Mouse (Mus musculus) heart, adult 2 months (tissue): ENCODE measurements around the gene Prkd3. TPM values are rescaled to one million over a fixed set of nuclear protein-coding genes. Genes with fewer than 3 reads are reported as not detected.

Source experiments
- DNase-seq, 2 experiments: peaks; one replicate each; pipeline ENCODE4 v3.0.0; 2021
- H3K27ac ChIP-seq: fragments of 200-600 bp; 2 replicates; pipeline ENCODE4 v1.8.1; 2022
- H3K27me3 ChIP-seq: fragments of 200-500 bp; 2 replicates; pipeline ENCODE4 v1.6.1; 2012; ENCODE audit warnings: mild to moderate bottlenecking, low read length, inconsistent platforms, mixed read lengths; ENCODE audit not compliant: control insufficient read depth, insufficient read depth
- H3K36me3 ChIP-seq: fragments of 200-500 bp; 2 replicates; pipeline ENCODE4 v1.6.1; 2012; ENCODE audit warnings: low read length, inconsistent platforms; ENCODE audit not compliant: control insufficient read depth, insufficient read depth
- H3K4me1 ChIP-seq: fragments of 200-500 bp; 2 replicates; pipeline ENCODE4 v1.6.1; 2011; ENCODE audit warnings: low read length; ENCODE audit not compliant: control insufficient read depth, insufficient read depth
- H3K4me3 ChIP-seq: fragments of 200-600 bp; 2 replicates; pipeline ENCODE4 v1.8.1; 2022
- H3K79me2 ChIP-seq: fragments of 200-500 bp; replicated peaks from 2 replicates; pipeline ENCODE4 v1.6.1; 2012; ENCODE audit warnings: mild to moderate bottlenecking, inconsistent platforms, low read length, moderate library complexity, mixed read lengths; ENCODE audit not compliant: control insufficient read depth, insufficient read depth
- H3K9ac ChIP-seq: fragments of 200-500 bp; 2 replicates; pipeline ENCODE4 v1.6.1; 2012; ENCODE audit warnings: low read depth, mild to moderate bottlenecking, control low read depth, inconsistent platforms, low read length, mixed read lengths
- EP300 ChIP-seq: fragments of 200-500 bp; IDR thresholded peaks from 2 replicates; pipeline ENCODE4 v1.6.1; 2011; ENCODE audit warnings: low read depth, low read length, control low read depth; ENCODE audit not compliant: insufficient read depth
- WGBS: fragments of 180-500 bp; shearing (Covaris S2); methylation state at CpG from one replicate; pipeline ENCODE4 v1.1.7; 2018; 5-methylcytosine and 5-hydroxymethylcytosine counted together
- intact Hi-C: fragments of 180-260 bp; cut with DNase I; formaldehyde crosslinking; loops from one replicate; pipeline ENCODE4 v1.15.1; 2025
- polyA plus RNA-seq: library from polyadenylated mRNA; depleted of rRNA; stranded (reverse); fragments of >200 nt; gene quantifications from 2 replicates; pipeline ENCODE4 v1.2.3, GENCODE M21; 2012; rRNA removed
- total RNA-seq, 2 experiments: library from RNA; stranded (reverse); gene quantifications; 2 replicates each; pipeline ENCODE4 v1.2.3; 2021

The Prkd3 gene
- total and polyA plus RNA-seq, 3 experiments: 6.9 to 16.6 (median 16.3) TPM

GRCm38 (mm10) chr17:78903158-78903557, 117.5 kb downstream of the Prkd3 start:
- no peaks in the 10 kb centered on the region for H3K36me3 ChIP-seq
- TF ChIP-seq EP300: no peak
- H3K79me2 ChIP-seq: no peaks in the 10 kb centered on the region
- WGBS: 53% methylated on average over 2 of the region's 2 CpGs
- intact Hi-C loops: no loop called here
- DNase-seq: no peak
- no peaks in the 10 kb centered on the region for H3K27me3 ChIP-seq
- H3K27ac ChIP-seq: no peak overlapping the region
- H3K4me1 ChIP-seq: no peaks in the 10 kb centered on the region
- H3K9ac ChIP-seq: no peak overlapping the region
- no peak overlapping the region for H3K4me3 ChIP-seq

Other genes with a start within 250 kb of the Prkd3 start
- gene Heatr5b, start 185.5 kb downstream of the Prkd3 start, total RNA-seq: 10 to 100 TPM; 38.8 to 45.7 TPM
- gene Heatr5b, start 185.5 kb downstream of the Prkd3 start, polyA plus RNA-seq: 27.7 and 57.3 TPM in 2 replicates
- 10 to 100 TPM; 26.4 to 26.9 TPM for gene Gpatch11, start 185.2 kb downstream of the Prkd3 start, total RNA-seq
- gene Gpatch11, start 185.2 kb downstream of the Prkd3 start, polyA plus RNA-seq: 11.6 and 20.1 TPM in 2 replicates
- 1 to 10 TPM; 7.8 to 8.0 TPM for gene Eif2ak2, start 138.2 kb downstream of the Prkd3 start, total RNA-seq
- 2.7 and 4.2 TPM in 2 replicates for gene Eif2ak2, start 138.2 kb downstream of the Prkd3 start, polyA plus RNA-seq
- gene Sult6b1, start 113.8 kb downstream of the Prkd3 start, total RNA-seq: not detected
- gene Sult6b1, start 113.8 kb downstream of the Prkd3 start, polyA plus RNA-seq: 0.26 TPM in 1 of 2 replicates, not detected in the other
- 10 to 100 TPM; 54.0 to 63.4 TPM for gene Cebpzos, start 104.3 kb downstream of the Prkd3 start, total RNA-seq
- 15.3 and 32.2 TPM in 2 replicates for gene Cebpzos, start 104.3 kb downstream of the Prkd3 start, polyA plus RNA-seq
- 10 to 100 TPM; 20.1 to 21.4 TPM for gene Cebpz, start 83.8 kb downstream of the Prkd3 start, total RNA-seq
- 3.1 and 7.8 TPM in 2 replicates for gene Cebpz, start 83.8 kb downstream of the Prkd3 start, polyA plus RNA-seq
- 10 to 100 TPM; 48.2 to 48.4 TPM for gene Ndufaf7, start 83.7 kb downstream of the Prkd3 start, total RNA-seq
- 12.6 and 29.1 TPM in 2 replicates for gene Ndufaf7, start 83.7 kb downstream of the Prkd3 start, polyA plus RNA-seq
- gene Qpct, start 31.1 kb upstream of the Prkd3 start, total RNA-seq: 1 to 10 TPM; 5.0 to 5.1 TPM
- 4.7 and 10.6 TPM in 2 replicates for gene Qpct, start 31.1 kb upstream of the Prkd3 start, polyA plus RNA-seq